In genomic region chr13:114447213-114447612, GRCm38 (mm10) we compare ENCODE assay signal across 25 mouse cellular contexts. TPM values are rescaled to one million over a fixed set of nuclear protein-coding genes. Genes with fewer than 3 reads are reported as not detected.
A peak's percentile ranks its signal among the peaks of the same experiment; 100 is the strongest.
DNase-seq lines count a peak whose midpoint lies in the region; ATAC-seq and TF ChIP-seq lines count a peak whose summit lies in the region.
"Had no signal": no experiment of that assay in that cellular context is flagged by ENCODE, and none has a peak within 500 bp of the region (broad histone marks: within the 10 kb centered on the region; RNA-seq: fewer than 3 reads in every experiment).

No protein-coding gene starts in this region.

- no peak for TF ChIP-seq POLR2A in myocyte (IDR thresholded peaks at IDR 0.05; ENCODE audit: insufficient read length, low read depth)

- H3ac ChIP-seq in myocyte (ENCODE audit: control insufficient read depth, insufficient read length) = no peak overlapping the region

- DNase-seq in heart, adult 18-20 months = peak; percentile 10 to 11
- no peak for DNase-seq in heart, postnatal 14 days
- peak; percentile 25 for DNase-seq in ES-CJ7 (ENCODE audit: low read depth, low spot score)
- DNase-seq in adipocyte (ENCODE audit: low spot score) = peak; percentile 42
- DNase-seq in left cerebral cortex, adult 9 months (ENCODE audit: low spot score in 2 of 2) = no peak
- no peak for DNase-seq in frontal cortex, postnatal 10 days (ENCODE audit: low spot score in 2 of 2)
- DNase-seq: adrenal gland, postnatal 10 days; cerebellum, adult 11-12 months; cerebellum, adult 9-10 months; cerebellum, postnatal 36 days; gastrocnemius, postnatal 10 days; kidney, adult 18-20 months had no signal

- no peaks in the 10 kb centered on the region for H3K79me2 ChIP-seq in myocyte (ENCODE audit: control insufficient read depth, insufficient read depth)

- intact Hi-C loops in heart, postnatal 14 days (cut with DNase I) = no loop called here

- no peaks in the 10 kb centered on the region for H3K27me3 ChIP-seq in myocyte (ENCODE audit: control insufficient read depth, insufficient read depth, insufficient read length)
- H3K27me3 ChIP-seq: CH12.LX; forebrain, embryonic 15.5 days; heart, embryonic 15.5 days; intestine, embryonic 15.5 days had no signal

- H3K36me3 ChIP-seq in myocyte (ENCODE audit: control insufficient read depth, insufficient read depth) = no peaks in the 10 kb centered on the region
- H3K36me3 ChIP-seq: embryonic facial prominence, embryonic 10.5 days; forebrain, embryonic 15.5 days; G1E; heart, embryonic 15.5 days; intestine, embryonic 15.5 days had no signal

- H3K4me3 ChIP-seq in myocyte = no peak overlapping the region
- H3K4me3 ChIP-seq: embryonic facial prominence, embryonic 10.5 days; erythroblast, embryonic 14.5 days; forebrain, embryonic 15.5 days; heart, embryonic 15.5 days; hindbrain, embryonic 10.5 days; intestine, embryonic 15.5 days had no signal

- peak overlapping the region; percentile 36 for H3K4me2 ChIP-seq in myocyte (ENCODE audit: low read depth)
- H3K4me2 ChIP-seq: forebrain, embryonic 15.5 days; heart, embryonic 11.5 days; heart, embryonic 15.5 days; hindbrain, embryonic 14.5 days; intestine, embryonic 15.5 days had no signal

- ATAC-seq in frontal cortex, adult (ENCODE audit: low TSS enrichment) = no peak
- ATAC-seq: forebrain, embryonic 15.5 days; intestine, embryonic 15.5 days had no signal

TF ChIP-seq in myocyte, 11 proteins besides CTCF, POLR2A, EP300 and RAD21:
- TF ChIP-seq MYOG (IDR thresholded peaks at IDR 0.05; ENCODE audit: control insufficient read depth in 1 of 3, insufficient read depth in 1 of 3, insufficient read length in 2 of 3, low read depth in 2 of 3) = peak in 2 of 3 experiments; percentile 20 to 32
- no peak for TF ChIP-seq REST (IDR thresholded peaks at IDR 0.05; ENCODE audit: insufficient read depth, insufficient read length)
- TF ChIP-seq TCF12 (IDR thresholded peaks at IDR 0.05; ENCODE audit: insufficient read depth, poor library complexity, severe bottlenecking) = no peak
- TF ChIP-seq SRF (IDR thresholded peaks at IDR 0.05; ENCODE audit: control insufficient read depth, insufficient read length, low read depth) = no peak

RNA-seq across cellular contexts. Expression of gene Fst, which starts 11.5 kb away (rescaled TPM):
- total RNA-seq in heart, adult 18-20 months (2021) = 1 to 10 TPM; 1.0 to 2.3 TPM
- total RNA-seq in heart, postnatal 14 days (2021) = 1 to 10 TPM; 1.4 to 1.6 TPM
- polyA plus RNA-seq in myocyte (2012; fragmentation: generic; extraction: Trizol) = 119 TPM
- total RNA-seq: CH12.LX; granulocyte monocyte progenitor cell, adult 5-6 weeks had no signal
- polyA plus RNA-seq: erythroblast, embryonic 14.5 days; G1E had no signal

RNA-seq across cellular contexts. Expression of gene Ndufs4, which starts 59.2 kb away (rescaled TPM):
- 100 to 1,000 TPM; 572 to 648 TPM for total RNA-seq in heart, adult 18-20 months (2021)
- total RNA-seq in heart, postnatal 14 days (2021) = 100 to 1,000 TPM; 507 to 527 TPM
- polyA plus RNA-seq in myocyte (2012; fragmentation: generic; extraction: Trizol) = 168 TPM

Comparison
In these comparisons a context has a peak if more than half of its experiments do, and no peak if none do; other contexts are left out.
1. DNase-seq: peak in heart, adult 18-20 months (2 of 2), ES-CJ7 (single experiment) and adipocyte (single experiment); none in heart, postnatal 14 days (0 of 2), left cerebral cortex, adult 9 months (0 of 2) and frontal cortex, postnatal 10 days (0 of 2).